Mouse (Mus musculus) frontal cortex, adult (tissue): ENCODE results near the gene 4930444G20Rik.
"Not testable (repeated sequence)": the region's sequence is repeated elsewhere in the genome, so short reads cannot be mapped to it uniquely, and the experiment has no call there.

Source experiments
- ATAC-seq: cut with Nextera tagmentation; 2 replicates; pipeline ENCODE4 v1.9.2; 2017; ENCODE audit warnings: mild to moderate bottlenecking, moderate library complexity, mixed read lengths; ENCODE audit not compliant: low TSS enrichment

4930444G20Rik gene

GRCm38 (mm10) chr10:22067979-22068378 lies at the start of gene 4930444G20Rik:
Gene 4930444G20Rik, minus strand, starts transcription at chr10:22068079.
- not testable (repeated sequence) for ATAC-seq

- no peak for ATAC-seq
Measured at GRCm38 (mm10) chr10:22074531-22074930, 6.7 kb upstream of the 4930444G20Rik start.

- ATAC-seq: no peak
Measured at GRCm38 (mm10) chr10:22072739-22073138, 4.9 kb upstream of the 4930444G20Rik start.

- no peak for ATAC-seq
Measured at GRCm38 (mm10) chr10:22070576-22070975, 2.7 kb upstream of the 4930444G20Rik start.

- no peak for ATAC-seq
Measured at GRCm38 (mm10) chr10:22070168-22070567, 2.3 kb upstream of the 4930444G20Rik start.

GRCm38 (mm10) chr10:22059415-22059814 lies 8.5 kb downstream of the 4930444G20Rik start:
- no peak for ATAC-seq

GRCm38 (mm10) chr10:22059026-22059325 lies 8.9 kb downstream of the 4930444G20Rik start:
- no peak for ATAC-seq

GRCm38 (mm10) chr10:22058218-22059025 lies 9.5 kb downstream of the 4930444G20Rik start:
- peak; percentile 100 for ATAC-seq

- ATAC-seq: no peak
Measured at GRCm38 (mm10) chr10:22055308-22055707, 12.6 kb downstream of the 4930444G20Rik start.

GRCm38 (mm10) chr10:22036256-22036655 lies 31.6 kb downstream of the 4930444G20Rik start:
- peak; percentile 64 for ATAC-seq

GRCm38 (mm10) chr10:22034303-22034702 lies 33.6 kb downstream of the 4930444G20Rik start:
- ATAC-seq: no peak

- no peak for ATAC-seq
Measured at GRCm38 (mm10) chr10:22018618-22019017, 49.3 kb downstream of the 4930444G20Rik start.

- peak; percentile 52 for ATAC-seq
Measured at GRCm38 (mm10) chr10:22017469-22018159, 50.3 kb downstream of the 4930444G20Rik start.
